Mouse (Mus musculus) urinary bladder, postnatal 36 days (tissue): ENCODE measurements at regions not wholly inside any gene's neighbourhood (a gene's known extent, or its start where the extent isn't known, plus 50 kb on each side); places are given as distances from the start of the nearest gene placed in this dataset.

ENCODE experiments used
- DNase-seq, 2 experiments: peaks; one replicate each; pipeline ENCODE4 v3.0.0; 2022; ENCODE audit warnings: low spot score in 2 of 2, mixed read lengths in 1 of 2

DNA sequence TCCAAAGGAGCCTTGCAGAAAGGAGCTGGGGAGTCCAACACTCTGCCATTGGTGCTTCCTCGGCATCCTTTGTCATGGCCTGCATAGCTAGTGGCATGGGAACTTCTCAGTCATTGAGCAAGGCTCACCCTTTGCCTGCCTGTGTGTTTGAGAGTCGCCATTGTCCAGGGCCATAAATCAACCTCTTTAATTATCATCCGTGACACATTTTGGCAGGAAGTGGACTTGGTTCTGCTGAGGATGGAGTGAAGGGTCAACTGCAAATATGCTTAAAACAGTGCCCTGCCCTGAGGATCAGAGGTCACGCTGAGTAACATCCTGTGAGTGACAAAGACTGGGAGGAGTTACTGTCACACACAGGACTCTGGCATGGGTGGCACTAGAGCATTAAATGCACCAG is 151.2 kb downstream of the Chst1 start:
- DNase-seq, result no peak

GRCm38 (mm10) chr2:92751256-92751655 is 151.7 kb downstream of the Chst1 start:
- DNase-seq, result no peak

- no peak for DNase-seq
Measured at GRCm38 (mm10) chr2:92752156-92752555, 152.6 kb downstream of the Chst1 start.

- DNase-seq, result no peak
Measured at GRCm38 (mm10) chr2:92752794-92753193, 153.3 kb downstream of the Chst1 start.

- no peak for DNase-seq
Measured at GRCm38 (mm10) chr2:92754505-92755280, 155.2 kb downstream of the Chst1 start.

GRCm38 (mm10) chr2:92756491-92756890 is 157.0 kb downstream of the Chst1 start:
- DNase-seq, result no peak

DNA sequence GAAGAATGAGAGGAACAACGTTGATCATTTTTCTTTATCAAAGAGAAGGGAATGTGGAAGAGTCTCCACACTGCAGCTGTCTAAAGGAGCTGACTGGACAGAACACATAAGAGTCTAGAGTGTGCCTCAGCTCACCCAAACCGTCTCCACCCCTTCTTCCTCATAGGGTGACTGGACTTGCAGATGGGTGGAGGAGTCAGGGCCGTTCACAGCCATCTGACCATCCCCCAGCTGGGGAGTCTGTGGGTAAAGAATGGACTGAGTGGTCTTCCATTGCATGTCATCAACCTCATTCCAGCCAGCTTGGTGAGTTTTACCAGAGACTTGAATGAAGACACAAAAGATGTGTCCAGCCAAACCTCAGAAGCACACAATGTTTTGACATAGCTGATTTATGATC is 156.1 kb upstream of the Syt13 start:
- DNase-seq, result no peak

GRCm38 (mm10) chr2:92763881-92764635 is 150.8 kb upstream of the Syt13 start:
- DNase-seq, result no peak

DNA sequence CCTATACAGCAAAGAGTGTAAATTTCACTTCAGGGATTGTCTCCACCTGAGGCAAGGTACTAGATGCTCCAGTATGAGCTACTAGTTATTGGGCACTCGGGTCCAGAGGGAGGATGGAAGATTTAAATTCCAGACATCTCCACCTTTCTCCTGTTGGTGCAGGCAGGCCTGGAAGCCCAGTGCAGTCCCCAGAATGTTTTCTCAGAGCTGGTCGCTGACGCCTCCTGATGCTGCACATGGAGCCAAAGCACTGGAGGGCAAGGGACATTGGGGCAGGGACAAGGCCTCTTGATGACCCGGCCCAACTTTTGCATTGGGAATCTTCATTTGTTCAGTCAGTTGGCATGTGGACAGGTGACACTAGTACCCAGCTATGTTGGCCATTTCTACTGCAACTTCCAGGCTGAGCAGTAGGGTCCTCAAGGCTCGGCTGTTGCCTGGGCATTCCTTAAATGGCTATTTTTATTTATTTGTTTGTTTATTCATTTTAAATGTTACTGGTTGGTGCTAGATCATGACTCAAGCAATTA is 147.4 kb upstream of the Syt13 start:
- no peak for DNase-seq

- peak in 1 of 2 experiments; percentile 51 for DNase-seq
Measured at GRCm38 (mm10) chr2:92768088-92768487, 146.8 kb upstream of the Syt13 start.

- no peak for DNase-seq
Measured at GRCm38 (mm10) chr2:92769061-92769460, 145.8 kb upstream of the Syt13 start.

GRCm38 (mm10) chr2:92770098-92770497 is 144.8 kb upstream of the Syt13 start:
- no peak for DNase-seq

GRCm38 (mm10) chr2:92772623-92773022 is 142.3 kb upstream of the Syt13 start:
- DNase-seq, result no peak

DNA sequence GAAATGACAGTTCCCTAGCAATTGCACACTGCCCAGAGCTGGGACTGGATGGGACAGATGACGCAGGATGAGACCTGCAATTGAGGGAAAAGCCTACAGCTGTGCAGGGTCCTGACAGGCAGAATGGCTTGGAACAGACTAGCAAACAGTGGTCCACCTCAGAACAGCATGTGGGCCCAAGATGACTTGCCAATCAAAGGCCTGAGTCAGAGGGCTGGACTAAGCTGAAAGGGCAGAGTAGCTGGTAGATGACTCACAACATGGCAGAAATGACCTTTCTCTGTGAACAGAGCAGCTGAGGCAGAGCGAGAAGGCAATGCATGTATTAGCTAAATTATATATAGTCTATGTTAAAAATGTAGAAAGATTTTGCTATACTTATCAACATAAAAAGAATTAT is 138.4 kb upstream of the Syt13 start:
- no peak for DNase-seq

DNA sequence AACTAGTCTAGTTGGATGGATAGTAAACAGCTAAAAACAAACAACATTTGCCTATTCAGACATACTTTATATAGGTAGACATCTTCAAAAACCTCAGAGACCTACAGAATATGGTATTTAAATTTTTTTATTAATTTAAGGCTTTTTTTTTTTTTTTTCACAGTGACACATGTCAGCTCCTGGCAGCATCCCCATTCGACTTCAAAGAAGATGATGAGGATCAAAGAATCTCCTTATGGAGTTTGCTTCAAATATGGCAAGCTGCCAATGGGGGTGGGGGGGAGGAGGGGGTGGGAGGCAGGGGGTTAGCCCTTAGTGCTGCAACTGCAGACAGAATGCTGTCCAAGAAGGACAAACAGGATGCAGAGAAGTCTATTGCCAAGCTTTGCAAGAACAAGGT is 135.8 kb upstream of the Syt13 start:
- no peak for DNase-seq

DNA sequence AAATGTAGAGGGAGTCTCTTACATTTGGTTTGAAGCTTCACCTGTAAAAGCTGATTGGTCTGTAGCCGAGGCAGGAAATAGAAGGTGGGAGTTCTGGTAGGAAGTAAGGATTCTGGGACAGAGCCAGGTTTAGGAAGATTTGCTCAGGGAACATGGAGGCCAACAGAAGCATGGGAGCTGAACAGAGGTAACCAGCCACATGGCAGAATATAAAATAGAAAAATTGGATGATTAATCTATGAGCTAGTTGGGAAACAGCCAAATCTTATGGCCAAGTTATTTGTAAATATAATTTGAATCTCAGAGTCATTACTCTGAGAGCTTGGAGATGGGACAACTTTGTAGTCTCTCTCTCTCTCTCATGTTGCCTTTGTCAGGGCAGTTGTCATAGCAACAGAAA is 134.9 kb upstream of the Syt13 start:
- no peak for DNase-seq

- DNase-seq, result no peak
Measured at GRCm38 (mm10) chr2:92781451-92781850, 133.4 kb upstream of the Syt13 start.

- DNase-seq, result no peak
Measured at GRCm38 (mm10) chr2:92782621-92783020, 132.3 kb upstream of the Syt13 start.

DNA sequence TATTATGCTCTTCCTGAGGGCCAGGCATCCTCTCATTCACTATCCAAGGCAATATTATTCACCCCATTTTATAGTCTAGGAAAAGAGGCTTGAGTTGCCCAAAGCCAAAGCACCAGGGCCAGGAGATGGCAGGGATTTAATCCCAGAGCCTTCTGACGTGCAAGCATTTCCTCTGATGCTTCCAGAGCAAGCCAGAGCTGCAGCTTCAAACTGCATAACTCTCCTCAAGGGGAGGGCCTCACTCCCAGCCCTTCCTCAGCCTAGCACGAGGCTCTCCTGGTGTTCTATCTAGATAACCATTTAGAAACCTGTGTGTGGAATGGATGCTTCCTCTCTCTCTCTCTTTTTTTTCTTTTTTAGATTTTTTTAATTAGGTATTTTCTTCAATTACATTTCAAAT is 130.0 kb upstream of the Syt13 start:
- no peak for DNase-seq

DNA sequence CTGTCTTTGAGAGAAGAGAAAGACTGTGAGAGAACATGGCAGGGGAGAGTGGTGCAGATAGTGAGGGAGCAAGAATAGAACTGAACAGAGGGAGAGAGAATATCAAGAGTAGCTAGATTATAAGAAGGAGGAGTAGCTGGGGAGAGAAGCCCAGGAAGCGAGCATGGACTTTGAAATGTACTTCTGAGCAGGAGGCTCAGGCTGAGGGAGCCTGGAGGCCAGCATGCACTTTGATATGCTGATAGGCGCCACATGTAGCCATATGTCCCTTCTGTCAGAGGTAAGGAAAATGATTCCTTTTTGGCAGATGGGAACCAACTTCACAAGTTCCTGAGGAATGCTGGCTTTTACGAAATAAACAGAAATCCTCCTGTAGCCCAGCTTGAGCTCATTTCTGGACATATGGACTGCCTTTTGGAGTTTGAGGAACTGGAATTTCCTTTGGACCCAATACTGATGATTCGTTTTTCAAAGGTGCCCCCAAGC is 126.9 kb upstream of the Syt13 start:
- DNase-seq, result no peak

DNA sequence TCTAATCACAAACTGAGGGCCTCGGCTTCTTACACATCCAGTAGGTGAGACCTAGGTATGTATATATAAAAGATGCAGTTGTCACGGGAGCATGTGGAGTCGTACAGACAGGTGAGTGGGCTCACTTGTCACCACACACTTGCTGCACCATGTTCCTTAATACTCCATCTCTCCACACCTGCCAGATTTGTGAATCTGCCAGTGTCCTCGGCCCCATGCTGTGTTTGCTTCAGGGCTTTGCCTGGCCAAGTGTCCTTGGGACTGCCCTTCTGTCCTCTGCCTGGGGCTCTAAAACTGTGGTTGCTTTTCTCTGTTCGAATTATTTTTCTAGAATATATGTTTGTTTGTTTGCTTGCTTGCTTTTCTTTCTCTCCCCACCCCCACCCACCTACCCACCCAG is 126.0 kb upstream of the Syt13 start:
- DNase-seq, result no peak

DNA sequence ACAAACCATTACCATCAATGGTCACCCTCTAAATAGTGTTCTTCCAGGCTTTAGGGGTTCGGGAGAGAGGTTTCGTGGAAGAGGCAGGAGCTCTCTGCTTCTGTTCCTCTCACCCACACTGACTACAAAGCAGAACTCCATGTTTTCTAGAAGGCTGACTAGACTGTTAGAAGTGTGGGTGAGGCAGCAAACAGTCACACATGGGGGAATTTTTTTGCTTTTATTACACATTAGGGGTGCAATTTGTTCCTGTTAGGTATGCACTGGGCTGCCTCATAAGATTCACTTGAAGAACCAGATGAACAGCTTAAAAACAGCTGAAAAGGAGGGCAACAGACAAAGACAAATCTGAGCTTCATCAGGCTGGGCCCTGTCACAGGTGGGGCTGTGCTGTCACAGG is 124.5 kb upstream of the Syt13 start:
- no peak for DNase-seq

GRCm38 (mm10) chr2:92799770-92800169 is 115.1 kb upstream of the Syt13 start:
- no peak for DNase-seq
